Mouse (Mus musculus) neural tube, embryonic 13.5 days (tissue): ENCODE data around the gene Sema3g. TPM values are rescaled to one million over a fixed set of nuclear protein-coding genes. Genes with fewer than 3 reads are reported as not detected.

Experiments
- ATAC-seq: fragments of 200-750 bp; cut with Nextera tagmentation; 2 replicates; pipeline ENCODE4 v1.8.0; 2017; ENCODE audit warnings: low read depth, mild to moderate bottlenecking, moderate TSS enrichment, moderate library complexity
- H3K27ac ChIP-seq: fragments of 300-500 bp; sonication (generic); replicated peaks from 2 replicates; pipeline ENCODE4 v1.5.1; 2015; ENCODE audit warnings: moderate library complexity, mild to moderate bottlenecking, inconsistent platforms
- H3K27me3 ChIP-seq: fragments of 300-500 bp; sonication (generic); 2 replicates; pipeline ENCODE4 v1.6.1; 2015; ENCODE audit warnings: mild to moderate bottlenecking, inconsistent platforms
- H3K36me3 ChIP-seq: fragments of 300-500 bp; sonication (generic); 2 replicates; pipeline ENCODE4 v1.6.1; 2015; ENCODE audit warnings: mild to moderate bottlenecking, inconsistent platforms
- H3K4me1 ChIP-seq: fragments of 300-500 bp; sonication (generic); replicated peaks from 2 replicates; pipeline ENCODE4 v1.6.1; 2015; ENCODE audit warnings: inconsistent platforms
- H3K4me2 ChIP-seq: fragments of 300-500 bp; sonication (generic); 2 replicates; pipeline ENCODE4 v1.6.1; 2015; ENCODE audit warnings: inconsistent platforms, mild to moderate bottlenecking, moderate library complexity
- H3K4me3 ChIP-seq: fragments of 300-500 bp; sonication (generic); 2 replicates; pipeline ENCODE4 v1.5.1; 2015; ENCODE audit warnings: mild to moderate bottlenecking, inconsistent platforms
- H3K9ac ChIP-seq: fragments of 300-500 bp; sonication (generic); 2 replicates; pipeline ENCODE4 v1.6.1; 2015; ENCODE audit warnings: moderate library complexity, mild to moderate bottlenecking, inconsistent platforms
- H3K9me3 ChIP-seq: fragments of 300-500 bp; sonication (generic); 2 replicates; pipeline ENCODE4 v1.6.1; 2016; ENCODE audit warnings: inconsistent platforms
- WGBS: fragments of 180-500 bp; shearing (Covaris S2); methylation state at CpG from one replicate; pipeline ENCODE4 v1.1.7; 2015; 5-methylcytosine and 5-hydroxymethylcytosine counted together
- polyA plus RNA-seq: library from polyadenylated mRNA; unstranded; fragments of >200 nt; fragmentation: Nextera tagmentation; extraction: Ambion mirVana; gene quantifications from 2 replicates; pipeline ENCODE4 v1.2.1, GENCODE M21; 2015

Gene Sema3g
- polyA plus RNA-seq, 1 experiment from 2014 or later: 1.4 TPM

- Histone ChIP-seq H3K9ac (no peak overlapping the region), H3K4me1 (peaks cover 9% of the 10 kb centered on the region), H3K4me3 (no peak overlapping the region), H3K4me2 (no peak overlapping the region), H3K36me3 (no peaks in the 10 kb centered on the region), H3K27me3 (no peaks in the 10 kb centered on the region), H3K27ac (no peak overlapping the region), H3K9me3 (no peaks in the 10 kb centered on the region)
- WGBS: 85% methylated on average over 3 of the region's 3 CpGs
- ATAC-seq: no peak
Observed at GRCm38 (mm10) chr14:31212499-31212898, 5.2 kb upstream of the Sema3g start.

- Histone ChIP-seq H3K9me3 (no peaks in the 10 kb centered on the region), H3K4me2 (no peak overlapping the region), H3K27ac (no peak overlapping the region), H3K36me3 (no peaks in the 10 kb centered on the region), H3K4me3 (no peak overlapping the region), H3K4me1 (peaks cover 14% of the 10 kb centered on the region), H3K9ac (no peak overlapping the region), H3K27me3 (no peaks in the 10 kb centered on the region)
- ATAC-seq: no peak
- WGBS: 74% methylated on average over 8 of the region's 8 CpGs
Observed at GRCm38 (mm10) chr14:31213868-31214267, 3.8 kb upstream of the Sema3g start.

DNA sequence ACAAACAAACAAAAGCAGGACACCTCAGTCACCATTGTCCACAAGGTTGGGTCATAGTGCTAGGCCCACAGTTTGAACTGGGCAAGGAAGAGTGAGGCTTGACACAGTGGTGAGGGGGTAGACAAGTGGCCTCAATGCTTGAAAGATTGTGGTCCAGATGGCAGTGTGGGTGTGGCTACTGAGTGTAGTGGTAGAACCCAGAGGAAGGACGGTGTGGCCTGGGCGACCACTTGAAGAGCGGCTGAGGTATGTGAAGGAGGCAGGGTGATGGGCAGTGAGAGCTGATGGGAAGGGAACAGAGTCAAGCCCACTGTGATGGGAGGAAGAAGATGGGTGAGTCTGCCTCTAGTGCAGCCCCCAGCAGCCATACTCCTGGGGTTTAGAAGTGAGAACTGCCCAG, 3.0 kb upstream of the Sema3g start:
- Histone ChIP-seq H3K4me3 (no peak overlapping the region), H3K9me3 (no peaks in the 10 kb centered on the region), H3K4me2 (no peak overlapping the region), H3K27ac (no peak overlapping the region), H3K36me3 (no peaks in the 10 kb centered on the region), H3K9ac (no peak overlapping the region), H3K27me3 (no peaks in the 10 kb centered on the region), H3K4me1 (peaks cover 14% of the 10 kb centered on the region)
- WGBS: 81% methylated on average over 3 of the region's 3 CpGs
- ATAC-seq: no peak

- Histone ChIP-seq H3K4me2 (peak overlapping the region; percentile 7; the same call in 1 of the 2 replicates), H3K27ac (0 out of 2 replicates have a peak overlapping the region, but pooled peaks have one; percentile 13), H3K4me3 (no peak overlapping the region), H3K27me3 (no peaks in the 10 kb centered on the region), H3K9me3 (no peaks in the 10 kb centered on the region), H3K36me3 (no peaks in the 10 kb centered on the region), H3K9ac (peak overlapping the region; percentile 41), H3K4me1 (peaks cover 14% of the 10 kb centered on the region)
- 36% methylated on average over 15 of the region's 15 CpGs for WGBS
- ATAC-seq: peak; percentile 61
Observed at GRCm38 (mm10) chr14:31215157-31216002, 2.3 kb upstream of the Sema3g start.

DNA sequence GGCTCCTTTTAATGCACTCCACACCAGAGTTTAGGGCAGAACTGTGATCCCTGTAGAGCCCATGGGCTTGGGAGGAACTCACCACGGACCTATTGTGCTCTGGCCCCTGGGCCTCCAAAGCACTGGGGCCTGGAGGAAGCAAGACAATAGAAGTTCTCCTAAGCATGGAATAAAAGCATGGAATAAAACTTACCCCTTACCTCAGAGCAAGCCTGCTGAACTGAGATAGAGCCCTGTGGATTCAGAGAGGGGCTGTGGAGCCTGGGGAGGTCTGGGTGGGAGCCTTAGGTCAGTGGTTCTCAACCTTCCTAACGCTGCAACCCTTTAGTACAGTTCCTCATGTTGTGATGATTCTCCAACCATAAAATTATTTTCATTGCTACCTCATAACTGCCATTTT, 814 bp upstream of the Sema3g start, which contains the start of gene Nisch:
Gene Nisch (minus strand): TSS at position 101 of the 400 bp plus-strand sequence.
- Histone ChIP-seq H3K27ac (peak within 1 kb of the TSS; percentile 43), H3K9me3 (no peaks in the 10 kb centered on the region), H3K4me3 (peak within 1 kb of the TSS; percentile 5; the same call in 1 of the 2 replicates), H3K4me2 (peak within 1 kb of the TSS; percentile 34), H3K4me1 (peaks cover 14% of the 10 kb centered on the region), H3K36me3 (no peaks in the 10 kb centered on the region), H3K9ac (peak within 1 kb of the TSS; percentile 55), H3K27me3 (no peaks in the 10 kb centered on the region)
- 54% methylated on average over 2 of the region's 2 CpGs for whole genome bisulfite sequencing
- no peak for ATAC-seq

DNA sequence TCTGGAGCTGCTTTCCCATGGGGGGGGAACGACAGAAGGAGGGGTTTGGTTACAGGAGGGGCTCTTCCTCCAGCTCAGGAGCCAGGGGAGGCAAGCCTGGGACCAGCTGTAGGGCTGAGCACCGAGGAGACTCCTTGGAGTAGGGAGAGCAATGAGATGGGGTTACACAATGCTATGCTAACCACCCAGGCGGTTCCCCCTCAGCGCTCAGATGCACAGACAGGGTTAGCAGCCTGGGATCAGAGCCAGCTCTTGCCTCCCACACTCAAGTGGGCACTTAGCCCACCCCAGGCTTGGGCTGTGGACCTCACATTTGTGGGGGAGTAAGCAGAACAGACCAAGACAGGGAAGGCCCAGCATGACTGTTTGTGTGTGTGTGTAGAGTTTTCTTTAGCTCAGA, 9.3 kb downstream of the Sema3g start:
- no peak overlapping the region for H3K4me3 ChIP-seq
- ATAC-seq: peak; percentile 36; the same call in 1 of the 2 replicates

DNA sequence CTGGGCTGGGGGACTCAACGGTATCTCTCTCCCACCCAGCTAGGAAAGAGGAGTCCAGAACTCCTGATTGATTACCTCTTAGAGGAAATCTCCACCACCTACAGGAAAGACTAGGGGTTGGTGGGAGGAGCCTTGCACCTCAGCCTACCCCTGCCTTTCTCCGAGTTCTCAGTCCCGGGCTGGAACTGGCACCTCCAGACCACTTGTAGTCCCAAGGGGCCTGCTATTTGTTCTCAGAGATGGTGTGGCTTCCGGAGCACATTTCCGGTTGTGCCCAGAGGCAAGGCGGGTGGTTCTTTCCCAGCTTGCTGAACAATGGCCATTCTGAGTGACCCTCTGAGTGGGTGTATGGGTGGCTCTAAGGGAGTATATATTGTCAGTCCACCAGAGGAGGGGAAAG, 10.6 kb downstream of the Sema3g start:
- Histone ChIP-seq H3K36me3 (no peaks in the 10 kb centered on the region), H3K27ac (no peak overlapping the region), H3K4me2 (no peak overlapping the region), H3K9ac (no peak overlapping the region), H3K4me3 (no peak overlapping the region), H3K27me3 (no peaks in the 10 kb centered on the region), H3K9me3 (no peaks in the 10 kb centered on the region), H3K4me1 (peaks cover 29% of the 10 kb centered on the region; the same call in 1 of the 2 replicates)
- no peak for ATAC-seq
- WGBS: 66% methylated on average over 6 of the region's 6 CpGs

More for the DNA sequence above, 9.3 kb downstream of the Sema3g start:
- Histone ChIP-seq H3K4me1 (peaks cover 29% of the 10 kb centered on the region; the same call in 1 of the 2 replicates), H3K27me3 (no peaks in the 10 kb centered on the region), H3K9ac (no peak overlapping the region), H3K27ac (0 out of 2 replicates have a peak overlapping the region, but pooled peaks have one; percentile 9), H3K4me2 (no peak overlapping the region), H3K36me3 (no peaks in the 10 kb centered on the region), H3K9me3 (no peaks in the 10 kb centered on the region)
- WGBS: 55% methylated on average over 4 of the region's 4 CpGs

DNA sequence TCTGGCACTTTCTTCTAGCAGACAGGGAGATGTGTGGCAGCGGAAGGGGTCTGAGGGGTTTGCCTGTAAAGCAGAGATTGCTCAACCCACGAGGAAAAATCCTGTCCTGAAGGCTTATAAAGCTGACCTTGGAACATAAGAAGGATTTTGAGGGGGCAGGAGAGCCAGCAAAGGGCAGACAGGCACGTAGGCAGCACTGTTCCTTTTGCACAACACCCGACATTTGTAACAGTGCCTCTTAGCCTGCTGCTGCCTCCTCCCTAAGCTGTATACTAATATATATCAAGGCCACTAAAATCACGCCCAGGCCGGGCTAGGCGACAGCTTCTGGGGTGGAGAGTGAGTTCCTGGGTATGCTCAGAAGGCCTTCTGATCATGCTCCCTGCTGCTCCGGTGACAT, 12.8 kb downstream of the Sema3g start:
- H3K27ac ChIP-seq: no peak overlapping the region
- peaks cover 32% of the 10 kb centered on the region; the same call in 1 of the 2 replicates for H3K4me1 ChIP-seq
- H3K9ac ChIP-seq: no peak overlapping the region
- WGBS: 76% methylated on average over 8 of the region's 8 CpGs
- no peaks in the 10 kb centered on the region for H3K27me3 ChIP-seq
- H3K4me2 ChIP-seq: no peak overlapping the region
- H3K36me3 ChIP-seq: no peaks in the 10 kb centered on the region
- no peak overlapping the region for H3K4me3 ChIP-seq
- H3K9me3 ChIP-seq: no peaks in the 10 kb centered on the region
- no peak for ATAC-seq

DNA sequence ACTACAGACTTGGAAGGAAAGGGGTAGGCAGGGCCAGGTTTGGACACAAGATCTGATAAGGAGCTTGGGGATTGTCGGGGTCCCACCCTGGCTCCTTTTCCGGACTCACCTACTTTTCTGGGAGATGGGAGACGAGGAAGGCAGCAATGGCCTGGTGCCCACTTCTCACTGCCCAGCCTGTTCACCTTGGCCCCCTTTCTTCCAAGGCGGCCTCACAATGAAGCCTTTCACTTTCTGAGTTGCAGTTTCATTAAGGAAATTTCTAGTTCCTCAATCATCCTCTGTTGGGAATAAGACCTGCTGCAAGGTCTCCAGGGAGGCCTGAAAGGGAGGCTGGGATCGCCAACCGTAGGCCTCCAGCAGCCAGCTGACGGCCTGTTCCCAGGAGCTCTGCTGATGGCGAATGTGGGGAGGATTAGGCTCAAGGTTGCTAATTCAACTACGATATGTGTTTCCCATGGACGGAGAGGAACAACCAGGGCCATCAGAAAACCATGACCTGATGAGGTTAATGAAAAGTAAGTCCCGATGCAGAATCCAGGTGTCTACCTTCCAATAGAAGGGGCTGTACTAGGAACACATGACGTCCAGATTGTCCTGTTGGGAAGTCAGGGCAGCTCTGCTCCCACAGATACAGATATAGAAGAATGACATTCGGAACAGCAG, 14.9 kb downstream of the Sema3g start:
- 85% methylated on average over 13 of the region's 13 CpGs for WGBS
- H3K27me3 ChIP-seq: no peaks in the 10 kb centered on the region
- H3K27ac ChIP-seq: 0 out of 2 replicates have a peak overlapping the region, but pooled peaks have one; percentile 0
- no peaks in the 10 kb centered on the region for H3K9me3 ChIP-seq
- no peak overlapping the region for H3K9ac ChIP-seq
- no peak overlapping the region for H3K4me2 ChIP-seq
- no peak overlapping the region for H3K4me3 ChIP-seq
- no peak for ATAC-seq
- no peaks in the 10 kb centered on the region for H3K36me3 ChIP-seq
- H3K4me1 ChIP-seq: peaks cover 23% of the 10 kb centered on the region; the same call in 1 of the 2 replicates

GRCm38 (mm10) chr14:31233070-31233995, 15.7 kb downstream of the Sema3g start:
- WGBS: 84% methylated on average over 14 of the region's 14 CpGs
- no peak overlapping the region for H3K9ac ChIP-seq
- H3K4me2 ChIP-seq: no peak overlapping the region
- H3K4me3 ChIP-seq: no peak overlapping the region
- peak; percentile 33; the same call in 1 of the 2 replicates for ATAC-seq
- H3K27me3 ChIP-seq: no peaks in the 10 kb centered on the region
- peaks cover 23% of the 10 kb centered on the region; the same call in 1 of the 2 replicates for H3K4me1 ChIP-seq
- H3K9me3 ChIP-seq: no peaks in the 10 kb centered on the region
- peak overlapping the region; percentile 28; the same call in 1 of the 2 replicates for H3K27ac ChIP-seq
- H3K36me3 ChIP-seq: no peaks in the 10 kb centered on the region

DNA sequence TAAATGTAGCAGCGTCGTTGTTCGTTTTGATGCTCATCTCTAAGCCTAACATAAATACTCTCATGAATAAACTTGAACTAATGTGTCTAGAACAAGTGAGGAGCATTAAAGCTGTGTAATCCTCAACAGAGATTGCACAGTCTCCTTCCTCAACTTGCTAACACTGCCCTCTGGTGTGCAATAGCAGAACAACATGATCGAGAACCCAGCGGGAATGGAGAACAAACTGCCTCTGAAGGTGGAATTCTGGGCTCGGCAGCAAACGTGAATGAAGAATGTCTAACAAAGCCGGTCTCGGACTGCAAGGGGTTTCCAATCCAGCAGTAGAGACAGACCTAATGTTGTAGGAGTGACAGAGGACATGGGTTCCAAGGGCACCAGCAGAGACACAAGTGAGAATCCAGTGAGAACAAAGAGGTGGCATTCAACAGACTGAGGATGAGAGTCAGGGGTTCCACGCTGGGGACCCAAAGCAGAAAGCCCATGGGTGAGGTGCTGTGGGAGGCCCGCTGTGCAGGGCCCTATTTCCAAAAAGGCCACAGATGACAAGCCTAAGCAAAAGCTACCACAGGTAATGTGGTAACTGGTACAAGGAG, 16.4 kb downstream of the Sema3g start:
- ATAC-seq: peak; percentile 73; the same call in 1 of the 2 replicates

More for the DNA sequence above, 16.4 kb downstream of the Sema3g start:
- Histone ChIP-seq H3K4me2 (peak overlapping the region; percentile 27; the same call in 1 of the 2 replicates), H3K36me3 (0 out of 2 replicates have a peak, but pooled peaks cover 2% of the 10 kb centered on the region), H3K27ac (peak overlapping the region; percentile 28; the same call in 1 of the 2 replicates), H3K9ac (no peak overlapping the region; the same call in 1 of the 2 replicates), H3K4me3 (no peak overlapping the region), H3K9me3 (no peaks in the 10 kb centered on the region), H3K4me1 (peaks cover 17% of the 10 kb centered on the region; the same call in 1 of the 2 replicates), H3K27me3 (no peaks in the 10 kb centered on the region)
- 23% methylated on average over 11 of the region's 11 CpGs for WGBS
